Mouse (Mus musculus) cerebellum, postnatal 14 days (tissue): ENCODE measurements around the gene Rock2.
A peak's percentile ranks its signal among the peaks of the same experiment; 100 is the strongest.

Experiments used
- DNase-seq, 2 experiments: peaks; one replicate each; pipeline ENCODE4 v3.0.0; 2021; ENCODE audit warnings: mixed read lengths in 2 of 2

Rock2 gene

DNA sequence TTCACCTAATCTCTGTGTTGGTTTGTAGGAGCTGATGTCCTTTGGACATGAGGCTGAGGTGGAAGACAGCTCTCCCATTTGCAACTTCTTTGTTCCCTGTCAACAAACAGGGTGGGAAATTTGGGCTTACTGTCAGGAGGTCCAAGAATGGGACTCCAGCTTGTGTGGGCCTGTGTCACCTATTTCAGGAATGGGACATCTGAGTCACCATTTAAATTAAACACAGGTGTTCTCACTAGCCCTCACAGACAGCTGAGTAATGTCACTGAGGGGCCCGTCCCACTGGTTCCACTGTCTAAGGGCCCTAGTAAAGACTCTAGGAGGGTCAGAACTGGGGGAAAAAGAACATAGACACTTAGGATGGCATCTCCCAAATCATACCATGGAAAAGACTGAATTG lies 22.7 kb upstream of the Rock2 start:
- no peak for DNase-seq

DNA sequence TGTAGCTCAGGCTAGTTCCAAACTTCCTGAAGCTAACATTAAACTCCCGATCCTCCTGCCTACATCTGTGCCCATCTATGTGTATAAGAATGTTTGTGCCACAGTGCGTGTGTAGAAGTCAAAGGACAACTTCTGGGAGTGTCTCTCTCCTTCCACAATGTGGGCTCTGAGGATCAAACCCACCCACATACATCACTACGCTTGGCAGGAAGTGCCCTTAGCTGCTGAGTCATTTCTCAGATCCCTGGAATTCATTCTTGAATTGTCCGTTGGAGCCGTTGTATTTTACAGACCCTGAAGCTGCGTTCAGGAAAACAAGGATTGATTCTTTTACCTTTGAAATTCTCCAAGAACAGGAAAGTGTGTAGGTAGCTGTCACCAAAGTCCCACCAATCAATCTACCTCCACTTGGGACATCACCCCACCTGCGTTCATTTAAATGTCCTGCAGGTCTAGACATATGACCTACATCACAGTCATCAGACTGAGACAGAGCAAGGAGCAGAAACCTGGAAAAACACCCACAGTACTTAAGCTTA lies 21.7 kb upstream of the Rock2 start:
- DNase-seq, result no peak

DNA sequence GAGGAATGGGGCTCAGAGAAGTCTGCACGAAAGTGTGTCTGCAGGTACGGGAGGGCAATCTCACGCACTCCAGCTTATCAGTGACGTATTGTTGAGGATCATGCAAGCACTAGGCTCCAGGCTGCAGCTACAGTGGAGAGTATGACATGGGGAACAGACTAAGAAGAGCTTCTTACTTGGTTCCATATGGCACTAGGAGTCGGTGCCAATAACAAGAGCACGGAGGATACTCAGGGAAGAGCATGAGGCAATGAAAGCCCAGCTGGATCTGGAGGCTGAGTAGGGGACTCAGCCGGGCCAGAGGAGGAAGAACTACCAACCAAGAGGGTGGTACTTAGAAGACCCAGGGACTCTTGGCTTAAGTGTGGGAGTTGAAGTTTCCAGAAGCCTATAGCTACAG lies 21.1 kb upstream of the Rock2 start:
- DNase-seq, result peak; percentile 44 to 74

DNA sequence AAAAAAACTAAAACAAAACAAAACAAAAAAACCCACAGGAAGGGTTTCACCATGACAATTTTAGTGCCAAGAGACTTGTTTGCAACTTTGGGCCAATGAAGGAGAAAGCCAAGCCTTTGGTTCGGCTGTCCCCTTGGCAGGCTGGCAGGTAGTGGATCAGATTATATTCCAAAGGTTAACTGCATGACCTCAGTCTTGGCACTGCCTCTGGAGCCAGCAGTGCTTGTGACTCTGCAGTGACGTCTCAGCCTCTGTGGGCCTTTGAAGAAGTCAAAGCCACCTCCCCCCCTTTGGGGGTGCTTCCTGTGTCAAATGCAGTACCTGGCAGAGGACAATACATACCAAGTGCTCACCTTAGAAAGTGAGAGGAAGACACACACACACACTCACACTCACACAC lies 20.6 kb upstream of the Rock2 start:
- peak; percentile 33 to 41 for DNase-seq

DNA sequence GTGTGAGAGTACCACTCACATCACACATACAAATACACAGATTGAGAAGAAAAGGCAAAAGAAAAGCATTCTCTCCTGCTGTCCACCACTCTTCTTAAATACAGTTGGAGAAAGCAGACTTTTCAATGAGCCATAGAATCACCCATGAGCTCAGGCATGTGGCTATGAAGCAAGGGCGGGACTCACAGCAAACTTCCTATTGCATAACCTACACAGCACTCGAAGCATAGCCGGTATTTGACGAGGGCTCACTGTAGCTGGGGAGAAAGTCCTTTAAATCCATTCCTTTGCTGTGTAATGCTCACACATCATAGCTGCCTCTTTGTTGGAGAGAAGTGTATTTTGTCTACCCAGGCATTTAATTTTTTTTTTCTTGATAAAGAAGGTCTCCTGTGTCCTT lies 19.4 kb upstream of the Rock2 start:
- no peak for DNase-seq

DNA sequence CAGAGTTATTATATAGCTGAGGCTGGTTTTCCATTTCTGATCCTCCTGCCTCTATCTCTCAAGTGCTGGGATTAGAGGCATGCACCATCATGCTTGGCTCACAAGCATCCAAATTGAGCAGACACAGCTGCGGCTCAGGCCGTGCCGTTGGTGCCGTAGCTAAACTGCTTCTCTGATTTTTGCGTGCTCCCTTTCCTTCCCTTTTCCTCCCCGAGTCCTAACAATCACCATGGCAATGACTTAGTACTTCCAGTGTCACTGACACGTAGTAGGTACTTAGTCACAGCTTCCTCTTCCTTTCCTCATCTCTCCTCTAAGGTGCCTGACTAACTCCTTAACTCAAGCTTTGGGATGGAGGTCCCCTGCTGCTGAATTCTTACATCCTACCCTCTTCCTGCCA lies 19.0 kb upstream of the Rock2 start:
- no peak for DNase-seq

DNA sequence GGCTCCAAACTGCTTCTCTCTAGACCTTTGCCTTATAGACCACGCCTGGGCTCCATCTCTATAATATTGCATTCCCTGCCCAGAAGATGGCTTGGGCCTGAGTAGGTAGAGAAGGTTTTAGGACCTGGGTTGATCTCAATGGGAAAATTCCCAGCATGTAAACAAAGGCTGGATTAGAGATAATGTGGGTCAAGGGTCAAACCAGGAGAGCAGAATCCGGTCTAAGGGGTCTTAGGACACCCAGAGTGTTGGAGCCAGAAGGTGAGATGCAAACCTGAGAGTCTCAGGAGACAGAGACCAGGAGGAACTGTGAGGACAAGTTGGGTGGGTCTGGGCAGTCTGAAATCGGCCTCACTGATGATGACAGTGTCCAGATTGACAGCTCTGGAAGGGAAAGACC lies 18.0 kb upstream of the Rock2 start:
- DNase-seq, result no peak

DNA sequence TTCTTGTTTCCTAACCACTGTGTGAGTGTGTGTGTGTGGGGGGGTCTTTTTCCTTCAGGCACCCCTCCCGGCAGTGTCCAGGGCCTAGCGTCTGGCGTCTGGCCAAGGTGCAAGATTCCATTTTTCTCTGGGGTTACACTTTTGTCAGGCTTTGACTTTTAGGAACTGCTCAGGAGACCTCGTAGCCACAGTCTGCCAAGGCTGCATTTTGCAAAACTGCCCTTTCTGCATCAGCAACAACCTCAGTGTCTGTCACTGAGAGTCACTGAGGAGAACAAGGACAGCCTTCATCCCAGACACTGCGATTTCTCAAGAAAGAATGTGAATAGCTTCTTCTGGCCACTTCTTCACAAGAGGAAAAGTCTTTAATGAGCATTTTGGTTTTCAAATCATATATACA lies 17.6 kb upstream of the Rock2 start:
- no peak for DNase-seq

DNA sequence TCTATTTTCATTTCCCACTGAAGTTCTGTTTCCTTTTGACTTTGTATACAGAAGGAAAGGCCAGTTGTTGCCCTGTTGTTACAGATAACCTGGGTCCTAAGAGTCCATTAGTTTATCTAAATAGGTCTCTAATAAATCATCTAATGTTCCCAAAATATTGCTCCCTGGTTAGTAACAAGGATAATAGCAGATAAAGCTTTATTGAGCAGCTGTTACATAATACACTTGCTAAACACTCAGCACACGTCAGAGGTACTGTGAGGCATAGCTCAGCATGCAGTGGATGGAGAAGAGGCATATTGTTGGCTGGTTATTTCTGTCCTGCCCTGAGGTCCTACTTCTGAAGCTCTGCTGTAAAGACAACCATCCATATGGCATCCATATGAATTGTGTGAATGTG lies 17.0 kb upstream of the Rock2 start:
- DNase-seq, result no peak

DNA sequence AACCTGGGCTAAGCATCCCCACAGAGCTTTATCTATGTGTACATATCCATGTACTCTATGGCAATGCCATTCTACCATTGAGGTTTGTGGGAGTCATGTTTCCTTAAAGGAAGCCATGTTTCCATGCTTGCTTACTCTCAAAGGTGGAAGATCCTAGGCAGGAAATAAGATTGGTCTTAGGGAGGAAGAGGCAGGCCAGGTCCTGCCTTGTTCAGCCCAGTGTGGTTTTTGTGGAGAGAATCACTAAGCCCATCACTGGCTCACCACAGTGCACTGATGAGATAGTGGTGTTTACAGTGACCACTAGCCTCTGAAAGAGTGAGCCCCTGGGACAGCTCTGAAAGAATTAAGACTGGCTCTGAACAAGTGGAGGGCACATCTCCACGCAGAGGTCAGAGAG lies 15.3 kb upstream of the Rock2 start:
- DNase-seq, result no peak

DNA sequence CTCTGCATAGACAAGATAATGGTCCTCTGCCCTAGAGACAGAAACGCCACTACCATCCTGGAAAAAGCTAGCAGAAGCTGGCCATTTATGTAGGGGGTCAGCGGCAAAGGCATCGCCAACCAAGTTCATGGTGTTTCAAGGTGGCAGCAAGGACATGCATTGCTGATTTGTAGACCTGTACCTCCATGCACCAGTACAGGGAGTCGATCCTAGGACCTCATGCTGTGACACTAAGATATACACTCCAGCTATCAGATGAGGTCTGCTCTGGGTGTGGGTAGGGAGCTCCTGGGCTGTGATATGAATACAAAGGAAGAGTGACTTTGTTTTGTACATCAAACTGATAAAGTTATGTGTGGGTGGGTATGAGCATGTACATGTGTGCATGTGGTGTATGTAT lies 14.6 kb upstream of the Rock2 start:
- no peak for DNase-seq

DNA sequence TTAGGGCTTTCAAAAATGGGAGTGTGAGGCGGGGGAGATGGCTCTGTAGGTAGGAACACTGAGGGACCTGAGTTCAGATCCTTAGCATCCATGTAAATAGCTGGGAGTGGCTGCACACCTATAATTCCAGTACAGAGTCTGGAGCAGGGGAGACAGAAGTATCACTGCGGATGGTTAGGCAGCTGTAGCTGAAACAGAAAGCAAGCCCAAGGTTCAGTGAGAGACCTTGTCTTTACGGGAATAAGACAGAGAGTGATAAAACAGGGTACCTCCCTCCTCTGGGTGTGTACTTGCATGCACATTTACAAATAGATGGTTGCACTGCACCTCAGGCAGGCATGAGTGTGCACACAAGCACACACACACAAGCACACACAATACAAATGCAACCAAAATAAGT lies 12.3 kb upstream of the Rock2 start:
- no peak for DNase-seq

DNA sequence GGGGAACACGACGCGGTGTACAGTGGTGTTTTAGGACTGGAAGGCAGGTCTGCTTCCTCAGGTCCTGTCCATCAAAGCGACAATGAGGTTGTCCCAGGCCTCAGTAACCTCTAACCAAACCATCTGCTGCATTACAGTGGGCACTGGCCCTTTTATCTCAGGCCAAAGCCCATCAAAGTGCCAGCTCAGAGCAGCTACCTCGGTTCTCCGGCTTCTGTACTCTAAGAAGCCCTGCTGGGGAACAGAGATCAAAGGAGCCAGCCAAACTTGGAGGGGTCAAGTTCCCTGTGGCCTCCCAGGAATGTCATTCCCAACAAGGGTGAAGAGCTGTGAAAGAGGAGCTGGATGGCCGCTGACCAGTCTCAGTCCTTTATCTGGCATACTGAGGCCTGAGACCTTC lies 11.6 kb upstream of the Rock2 start:
- DNase-seq, result no peak

DNA sequence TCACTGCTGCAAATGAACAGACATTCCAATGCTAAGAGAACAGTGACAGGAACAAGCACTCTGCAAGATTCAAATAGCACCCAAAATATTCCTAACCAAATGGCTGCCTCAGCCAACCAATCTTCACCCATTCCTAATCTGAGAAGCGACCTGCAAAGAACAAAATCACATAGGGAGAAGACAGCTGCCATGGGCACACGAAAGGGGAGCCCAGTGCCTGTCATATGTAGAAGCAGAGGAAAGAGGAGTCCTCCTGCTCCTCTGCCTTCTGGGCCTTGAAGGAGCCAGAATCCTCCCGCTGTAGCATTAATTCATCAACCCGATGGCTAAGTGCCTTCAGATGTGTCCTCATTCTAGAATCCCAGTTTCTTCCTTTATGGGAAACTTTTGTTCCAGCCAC lies 10.2 kb upstream of the Rock2 start:
- DNase-seq, result no peak

DNA sequence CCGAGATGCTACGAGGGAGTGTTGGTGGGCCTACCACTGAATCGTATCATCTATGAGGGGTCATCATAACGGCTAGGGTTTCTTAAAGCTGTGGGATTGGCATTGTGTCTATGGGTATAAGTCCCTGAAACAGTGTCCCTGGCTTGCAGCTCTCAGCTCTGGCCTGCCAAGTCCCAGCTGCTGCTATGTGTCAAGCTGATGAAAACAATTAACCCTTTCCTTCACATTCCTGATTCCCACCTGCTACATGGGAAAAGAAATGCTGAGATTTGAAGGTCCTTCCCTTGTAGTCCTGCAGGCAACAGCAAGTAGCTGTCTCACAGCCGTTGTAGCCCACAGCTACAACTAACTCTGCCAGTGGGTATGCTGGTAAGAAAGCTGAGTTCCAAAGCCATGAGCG lies 8.3 kb upstream of the Rock2 start:
- no peak for DNase-seq

DNA sequence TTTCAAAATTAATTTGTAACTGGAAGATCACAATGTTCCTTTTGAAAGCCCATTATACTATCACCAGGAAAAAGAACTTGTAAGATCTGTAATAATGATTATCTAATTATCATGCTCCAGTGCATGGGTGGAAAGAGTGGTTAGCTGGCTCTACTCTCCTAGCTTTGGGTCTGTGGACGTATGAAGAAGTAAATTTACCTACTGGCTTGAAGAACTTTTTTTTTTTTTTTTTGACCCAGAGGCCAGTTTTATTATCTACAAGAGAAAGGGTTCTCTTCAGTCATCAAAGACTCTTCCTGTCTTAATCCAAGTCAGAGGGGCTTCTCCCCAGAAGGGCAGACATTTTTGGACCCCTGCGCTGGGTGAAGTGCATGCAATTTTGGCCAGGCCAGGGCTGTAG lies 1.7 kb upstream of the Rock2 start:
- DNase-seq, result no peak

DNA sequence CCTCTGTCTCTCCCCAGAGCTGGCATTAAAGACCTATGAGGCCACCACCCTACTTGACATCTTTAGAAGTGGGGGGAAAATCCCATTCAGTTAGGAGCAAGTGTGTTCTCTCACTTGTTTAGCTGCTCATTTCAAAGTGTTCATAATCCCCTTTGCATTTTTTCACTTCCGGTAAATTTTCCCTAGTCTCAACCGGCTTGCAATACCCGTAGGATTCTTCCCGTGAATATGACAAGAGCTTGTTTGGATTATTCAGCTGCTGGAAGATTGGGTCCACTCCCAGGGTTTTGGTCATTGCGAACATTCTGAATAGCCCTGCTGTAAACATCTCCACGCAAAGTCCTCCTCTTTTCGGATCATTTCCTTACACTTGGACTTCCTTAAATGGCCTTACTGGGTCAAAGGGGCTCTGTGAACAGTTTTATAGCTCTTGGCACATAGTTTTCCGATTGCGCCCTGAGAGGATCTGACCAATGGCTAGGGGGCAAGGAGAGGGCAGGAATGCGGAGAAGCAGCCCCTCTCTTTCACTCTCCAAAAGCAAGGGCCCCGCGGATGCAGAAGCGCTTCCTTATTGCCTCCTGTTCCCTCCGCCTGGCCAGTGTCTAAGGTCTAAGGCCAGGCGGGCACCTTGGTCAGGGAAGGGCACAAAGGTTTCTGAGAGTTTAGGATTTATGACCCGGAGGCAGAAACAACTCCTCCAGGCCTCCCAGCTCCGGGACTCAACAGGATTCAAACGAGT lies 869 bp upstream of the Rock2 start:
- DNase-seq, result no peak

DNA sequence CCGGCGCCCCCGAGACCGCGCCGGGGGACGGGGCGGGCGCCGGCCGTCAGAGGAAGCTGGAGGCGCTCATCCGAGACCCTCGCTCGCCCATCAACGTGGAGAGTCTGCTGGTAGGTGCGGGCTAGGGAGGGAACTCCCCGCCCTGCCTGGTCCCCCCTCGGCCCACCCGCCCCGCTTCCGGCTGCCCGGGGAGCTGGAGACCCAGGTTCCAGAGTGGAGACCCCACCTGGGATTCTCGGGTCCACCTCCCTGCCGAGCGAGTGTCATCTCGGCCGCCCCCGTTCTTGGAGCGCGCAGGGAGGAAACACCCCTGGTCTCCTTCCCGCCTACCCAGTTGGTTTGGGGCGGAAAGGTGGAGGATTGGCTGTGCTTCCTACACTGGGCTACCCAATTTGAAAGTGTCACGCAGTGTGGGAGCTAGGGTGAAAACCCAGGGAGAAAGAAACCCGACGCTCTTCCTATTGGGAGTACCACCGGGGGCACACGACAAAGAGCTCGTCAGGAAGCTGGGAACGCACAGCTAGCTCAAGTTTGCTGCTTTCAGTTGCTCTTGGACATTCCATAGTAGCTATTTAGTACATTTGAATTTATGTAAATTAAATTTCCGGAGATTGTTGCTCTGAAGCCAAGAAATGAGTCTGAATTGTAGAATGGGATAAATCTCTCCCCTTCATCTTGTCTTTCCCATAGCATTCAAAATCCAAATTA lies 680 bp downstream of the Rock2 start:
- DNase-seq, result peak; percentile 55 to 63

DNA sequence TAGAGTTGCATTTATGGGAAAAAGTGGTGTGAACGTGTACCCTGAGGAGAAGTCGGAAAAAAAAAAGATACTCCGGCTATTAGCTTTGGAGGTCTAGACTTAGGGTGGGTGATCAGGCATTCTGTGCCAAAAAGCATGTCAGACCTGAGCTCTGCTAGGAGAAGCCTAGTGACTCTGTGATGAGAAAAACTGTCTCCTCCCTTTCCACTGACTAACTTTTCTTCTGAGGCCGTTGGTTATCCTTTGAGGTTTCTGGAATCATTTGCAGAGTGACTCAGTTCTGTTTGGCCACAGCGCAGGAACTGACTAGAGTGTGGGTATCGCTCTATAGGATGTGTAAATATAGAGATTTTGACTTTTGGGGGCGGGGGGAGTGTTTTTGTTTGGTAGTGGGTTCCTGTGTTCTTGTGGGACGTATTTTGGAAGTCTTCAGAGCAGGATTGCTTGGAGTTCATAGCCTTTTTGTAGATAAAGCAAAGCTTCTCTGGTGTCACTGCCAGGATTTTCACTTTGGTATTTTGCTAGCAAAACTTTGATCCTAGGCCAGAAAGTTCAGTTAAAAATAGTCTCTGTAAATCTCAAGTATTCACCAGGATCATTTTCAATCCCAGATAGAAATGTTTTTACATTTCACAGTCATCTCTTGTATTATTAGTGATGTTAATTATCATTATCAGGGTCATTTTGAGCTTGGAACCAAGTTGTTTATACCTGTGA lies 1.5 kb downstream of the Rock2 start:
- peak in 1 of 2 experiments; percentile 27 for DNase-seq

DNA sequence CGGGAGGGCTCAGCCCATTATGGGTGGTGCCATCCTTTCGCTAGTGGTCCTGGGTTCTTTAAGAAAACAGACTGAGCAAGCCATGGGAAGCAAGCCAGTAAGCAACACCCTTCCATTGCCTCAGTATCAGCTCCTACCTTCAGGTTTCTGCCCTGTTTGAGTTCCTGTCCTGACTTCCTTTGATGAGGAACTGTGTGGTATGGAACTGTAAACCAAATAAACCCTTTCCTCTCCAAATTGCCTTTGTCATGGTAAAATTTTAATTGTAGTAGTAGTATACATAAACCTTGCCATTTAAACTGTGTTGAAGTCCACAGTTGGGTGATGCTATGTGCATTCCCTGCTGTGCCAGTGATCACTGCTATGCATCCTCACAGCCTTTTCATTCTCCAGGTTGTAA lies 2.5 kb downstream of the Rock2 start:
- peak; percentile 29 to 38 for DNase-seq

DNA sequence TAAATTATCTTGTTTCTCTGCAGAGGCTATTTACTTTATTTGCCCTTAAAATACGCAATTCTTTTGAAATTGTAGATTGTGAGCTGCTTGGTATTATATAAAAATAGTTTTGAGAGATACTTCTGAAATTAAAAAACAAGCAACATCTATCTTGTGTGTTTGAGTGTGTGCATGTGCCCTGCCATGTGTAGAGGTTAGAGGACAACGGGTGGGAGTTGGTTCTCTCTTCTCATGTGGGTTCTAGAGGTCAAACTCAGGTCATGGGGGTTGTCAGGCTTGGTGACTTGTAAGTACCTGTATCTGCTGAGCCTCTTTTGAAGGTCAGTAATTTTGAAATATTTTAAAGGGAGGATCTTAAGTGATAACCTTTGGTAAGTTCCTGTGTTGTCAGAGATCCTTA lies 3.5 kb downstream of the Rock2 start:
- peak in 1 of 2 experiments; percentile 21 for DNase-seq

DNA sequence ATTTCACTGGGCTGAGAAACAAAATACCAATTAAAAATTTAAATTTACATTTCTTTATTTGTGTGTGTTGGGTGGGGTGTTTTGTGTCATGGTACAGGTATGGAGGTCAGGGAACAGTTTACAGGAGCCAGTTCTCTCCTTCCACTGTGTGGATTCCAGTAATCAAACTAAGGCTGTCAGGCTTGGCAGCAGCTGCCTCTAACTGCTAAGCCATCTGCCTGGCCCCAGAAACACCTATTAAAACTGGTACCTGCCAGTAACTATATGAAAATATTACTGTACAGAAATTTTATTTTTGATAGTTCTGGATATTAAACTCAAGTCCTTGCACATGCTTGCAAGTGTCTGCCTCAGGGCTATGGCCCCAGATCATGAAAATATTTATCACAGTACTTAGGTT lies 4.1 kb downstream of the Rock2 start:
- DNase-seq, result peak; percentile 64 to 76

DNA sequence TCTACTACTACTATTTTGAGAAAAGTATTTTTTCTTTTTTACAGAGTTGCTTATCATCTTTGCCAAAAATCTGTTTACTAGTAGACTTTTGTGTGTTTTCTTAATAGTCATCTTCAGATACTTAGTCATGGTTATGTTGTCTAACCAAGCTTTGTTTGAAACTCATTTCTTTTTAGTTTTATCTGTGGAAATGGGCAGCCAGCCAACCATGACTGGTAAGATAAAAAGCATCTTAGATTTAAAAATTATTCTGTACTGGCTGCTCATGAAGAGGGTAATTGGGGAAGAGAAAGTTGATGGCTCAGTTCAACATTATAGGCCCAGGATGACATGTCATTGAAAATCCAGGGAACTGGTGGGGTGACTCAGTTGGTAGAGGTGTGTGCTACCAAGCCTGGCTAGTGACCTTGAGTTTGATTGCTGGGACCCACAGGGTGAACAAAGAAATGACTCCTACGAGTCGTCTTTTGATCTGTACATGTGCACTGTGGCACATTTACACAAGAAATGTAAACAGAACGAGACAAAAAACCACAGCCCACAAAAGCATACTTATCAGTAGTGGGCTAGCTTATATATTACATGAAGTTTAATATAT lies 6.0 kb downstream of the Rock2 start:
- peak; percentile 14 to 22 for DNase-seq
